Mouse (Mus musculus): ENCODE results near the gene Pitpnm1. TPM values are rescaled to one million over a fixed set of nuclear protein-coding genes. Genes with fewer than 3 reads are reported as not detected.
A peak's percentile ranks its signal among the peaks of the same experiment; 100 is the strongest.

Pitpnm1 gene
- total RNA-seq, 2 experiments from 2014 or later: 59.7 to 75.1 TPM

DNA sequence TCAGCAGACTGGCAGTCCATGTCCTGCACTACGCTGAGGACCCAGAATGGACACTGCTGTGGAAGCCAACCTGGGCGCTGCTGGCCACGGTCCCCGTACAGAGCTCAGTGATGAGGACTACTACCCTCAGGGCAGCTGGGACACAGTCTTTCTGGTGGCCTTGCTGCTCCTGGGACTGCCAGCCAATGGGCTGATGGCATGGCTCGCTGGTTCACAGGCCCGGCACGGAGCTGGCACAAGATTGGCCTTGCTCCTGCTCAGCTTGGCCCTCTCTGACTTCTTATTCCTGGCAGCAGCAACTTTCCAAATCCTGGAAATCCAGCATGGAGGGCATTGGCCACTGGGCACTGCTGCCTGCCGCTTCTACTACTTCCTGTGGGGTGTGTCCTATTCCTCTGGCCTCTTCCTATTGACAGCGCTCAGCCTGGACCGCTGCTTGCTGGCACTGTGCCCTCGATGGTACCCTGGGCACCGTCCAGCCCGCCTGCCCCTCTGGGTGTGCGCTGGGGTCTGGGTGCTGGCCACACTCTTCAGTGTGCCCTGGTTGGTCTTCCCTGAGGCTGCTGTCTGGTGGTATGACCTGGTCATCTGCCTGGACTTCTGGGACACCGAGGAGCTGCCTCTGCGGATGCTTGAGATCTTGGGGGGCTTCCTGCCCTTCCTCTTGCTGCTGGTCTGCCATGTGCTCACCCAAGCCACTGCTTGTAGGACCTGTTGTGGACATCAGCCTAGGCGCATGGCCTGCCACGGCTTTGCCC, 42.8 kb downstream of the Pitpnm1 start:
- DNase-seq: peak; percentile 59

GRCm38 (mm10) chr19:4143759-4144268, 44.0 kb downstream of the Pitpnm1 start, which contains the start of gene Cabp4:
Gene Cabp4, minus strand, starts transcription at chr19:4144033.
- no peak for DNase-seq

GRCm38 (mm10) chr19:4144550-4145498, 45.0 kb downstream of the Pitpnm1 start:
- DNase-seq: peak; percentile 62

DNA sequence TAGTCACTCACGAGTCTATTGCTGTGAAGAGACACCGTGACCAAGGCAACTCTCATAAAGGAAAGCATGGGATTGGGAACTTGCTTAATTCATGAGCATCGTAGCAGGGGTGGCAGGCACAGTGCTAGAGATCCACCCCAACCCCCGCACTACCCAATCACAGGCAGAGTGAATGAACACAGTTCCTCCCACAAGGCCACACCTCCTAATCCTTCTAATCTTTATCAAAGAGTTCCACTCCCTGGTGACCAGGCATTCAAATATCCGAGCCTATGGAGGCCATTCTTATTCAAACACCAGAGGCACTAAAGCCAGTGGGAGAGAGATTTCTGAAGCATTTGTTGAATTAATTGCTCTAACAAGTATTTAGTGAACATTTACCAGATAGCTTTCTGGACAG, 46.1 kb downstream of the Pitpnm1 start:
- DNase-seq: no peak

DNA sequence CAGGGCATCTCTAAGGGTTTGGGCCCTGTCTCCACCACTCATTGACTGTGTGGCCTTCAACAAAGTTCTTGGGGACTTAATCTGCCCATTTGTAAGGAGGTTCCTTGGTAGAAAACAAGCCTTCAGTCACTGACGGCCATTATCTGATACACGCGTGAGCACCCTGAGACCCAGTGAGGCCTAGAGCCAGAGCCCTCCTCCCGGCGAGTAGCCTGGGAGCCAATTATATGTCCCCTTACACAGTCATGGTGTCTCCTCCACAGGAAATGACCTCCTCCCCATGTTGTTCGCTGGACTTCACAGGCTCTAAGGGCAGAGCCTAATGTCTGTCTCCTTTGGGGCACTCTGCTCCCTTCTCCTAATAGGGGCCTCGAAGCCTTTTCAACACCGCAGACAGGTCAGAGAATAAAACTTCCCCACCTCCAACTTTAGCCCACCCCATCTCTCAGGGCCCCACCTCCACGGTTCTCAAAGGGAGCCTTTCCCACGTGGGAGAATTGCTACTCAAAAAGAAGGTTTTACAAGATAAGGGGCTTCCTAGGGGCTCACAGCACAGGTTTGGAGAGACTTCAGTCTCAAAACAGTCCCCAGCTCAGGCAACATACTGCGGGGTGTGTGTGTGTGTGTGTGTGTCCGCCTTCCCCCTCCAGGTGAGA, 46.7 kb downstream of the Pitpnm1 start:
- DNase-seq: no peak

DNA sequence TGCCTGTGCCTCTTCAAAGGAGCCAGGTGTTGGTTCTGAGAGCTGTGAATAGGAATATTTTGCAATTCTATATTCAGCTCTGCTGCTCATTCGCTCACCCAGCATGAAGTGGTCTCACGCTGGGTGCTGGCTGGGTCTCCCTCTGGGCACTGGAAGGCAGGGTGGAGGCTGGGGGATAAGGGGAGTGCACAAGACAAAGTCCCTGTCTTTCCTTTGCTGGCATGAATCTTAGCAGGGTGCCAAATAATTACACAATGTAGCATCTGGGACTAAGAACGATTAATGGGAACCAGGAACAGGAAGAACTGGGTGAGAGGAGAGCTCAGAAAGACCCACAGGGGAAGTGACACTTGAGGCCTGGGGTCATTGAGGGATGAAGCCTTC, 47.2 kb downstream of the Pitpnm1 start:
- no peak for DNase-seq

DNA sequence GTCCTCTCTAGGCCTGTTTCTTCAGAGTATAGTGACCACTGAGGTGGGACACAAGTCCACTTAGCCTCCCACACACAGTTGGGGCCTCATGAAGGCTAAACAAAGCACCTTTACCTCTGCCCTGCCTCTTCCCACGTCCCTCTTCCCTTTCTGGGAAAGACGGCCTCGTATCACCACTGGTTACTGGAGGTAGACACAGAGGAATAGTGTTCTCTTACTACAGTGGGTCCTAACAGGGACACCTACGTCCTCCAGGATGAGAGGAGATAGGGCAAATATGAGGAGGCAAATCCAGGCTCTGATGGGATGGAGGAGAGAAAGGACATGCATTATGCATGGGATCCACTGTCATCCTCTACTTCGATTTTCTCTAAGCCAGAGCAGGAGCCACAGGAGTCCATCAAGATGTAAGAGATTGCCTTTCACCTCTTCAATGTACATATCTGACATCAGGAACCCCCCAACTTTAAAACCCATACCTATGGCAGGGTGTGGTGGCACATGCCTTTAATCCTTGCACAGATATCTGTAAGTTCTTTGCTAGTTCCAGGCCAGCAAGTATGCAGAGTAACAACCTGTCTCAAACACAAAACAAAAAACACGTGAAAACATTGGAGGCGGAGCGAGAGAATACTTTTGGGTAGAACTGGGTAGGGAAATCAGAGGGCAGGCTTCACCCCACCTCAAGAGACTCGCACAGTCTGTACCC, 48.1 kb downstream of the Pitpnm1 start:
- DNase-seq: no peak

GRCm38 (mm10) chr19:4148491-4148806, 48.7 kb downstream of the Pitpnm1 start, which contains the start of gene Coro1b:
Gene Coro1b, plus strand, starts transcription at chr19:4148619.
- peak; percentile 100 for DNase-seq

DNA sequence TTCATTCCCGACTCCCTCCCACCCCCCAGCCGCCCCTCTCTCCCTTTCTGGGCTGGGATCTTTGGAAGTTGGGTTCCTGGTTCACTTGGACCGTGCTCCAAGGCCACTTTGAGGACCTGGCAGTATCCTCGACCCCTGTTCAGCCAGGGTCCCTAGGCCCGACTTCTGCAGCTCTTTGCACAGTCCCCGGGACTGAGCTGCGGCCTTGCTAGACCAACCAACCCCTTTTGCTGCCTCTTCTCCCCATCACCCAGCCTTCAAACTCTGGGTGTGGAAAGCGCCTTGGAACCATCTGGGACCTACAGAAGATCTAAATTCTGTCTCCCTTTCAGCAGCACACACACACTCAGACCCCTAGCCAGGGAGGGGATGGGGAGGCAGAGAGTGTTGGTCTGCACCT, 49.0 kb downstream of the Pitpnm1 start:
- DNase-seq: no peak

GRCm38 (mm10) chr19:4149283-4149682, 49.5 kb downstream of the Pitpnm1 start:
- DNase-seq: no peak

DNA sequence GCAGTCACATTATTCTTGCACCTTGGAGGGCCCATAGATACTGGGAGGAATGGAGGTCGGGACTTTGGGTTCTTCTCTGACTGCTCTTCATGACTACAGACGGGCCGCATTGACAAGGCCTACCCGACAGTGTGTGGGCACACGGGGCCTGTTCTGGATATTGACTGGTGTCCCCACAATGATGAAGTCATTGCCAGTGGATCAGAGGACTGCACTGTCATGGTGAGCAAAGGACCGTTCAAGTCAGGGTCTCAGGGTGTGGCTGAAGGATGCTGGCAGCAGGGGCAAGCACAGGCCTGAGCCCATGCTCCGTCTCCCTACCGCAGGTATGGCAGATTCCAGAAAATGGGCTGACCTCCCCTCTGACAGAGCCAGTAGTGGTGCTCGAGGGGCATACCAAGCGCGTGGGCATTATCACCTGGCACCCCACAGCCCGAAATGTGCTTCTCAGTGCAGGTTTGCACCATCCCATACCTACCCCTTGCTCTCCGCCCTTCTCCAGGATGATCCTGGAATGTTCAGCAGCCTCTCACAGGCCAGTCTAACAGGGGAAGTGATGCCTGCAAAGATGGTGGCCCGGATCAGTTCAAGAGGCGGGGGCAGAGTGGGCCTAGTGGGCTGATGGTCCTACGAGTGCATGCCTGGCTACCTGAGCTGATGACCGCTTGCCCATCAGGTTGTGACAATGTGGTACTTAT, 50.1 kb downstream of the Pitpnm1 start:
- DNase-seq: no peak

DNA sequence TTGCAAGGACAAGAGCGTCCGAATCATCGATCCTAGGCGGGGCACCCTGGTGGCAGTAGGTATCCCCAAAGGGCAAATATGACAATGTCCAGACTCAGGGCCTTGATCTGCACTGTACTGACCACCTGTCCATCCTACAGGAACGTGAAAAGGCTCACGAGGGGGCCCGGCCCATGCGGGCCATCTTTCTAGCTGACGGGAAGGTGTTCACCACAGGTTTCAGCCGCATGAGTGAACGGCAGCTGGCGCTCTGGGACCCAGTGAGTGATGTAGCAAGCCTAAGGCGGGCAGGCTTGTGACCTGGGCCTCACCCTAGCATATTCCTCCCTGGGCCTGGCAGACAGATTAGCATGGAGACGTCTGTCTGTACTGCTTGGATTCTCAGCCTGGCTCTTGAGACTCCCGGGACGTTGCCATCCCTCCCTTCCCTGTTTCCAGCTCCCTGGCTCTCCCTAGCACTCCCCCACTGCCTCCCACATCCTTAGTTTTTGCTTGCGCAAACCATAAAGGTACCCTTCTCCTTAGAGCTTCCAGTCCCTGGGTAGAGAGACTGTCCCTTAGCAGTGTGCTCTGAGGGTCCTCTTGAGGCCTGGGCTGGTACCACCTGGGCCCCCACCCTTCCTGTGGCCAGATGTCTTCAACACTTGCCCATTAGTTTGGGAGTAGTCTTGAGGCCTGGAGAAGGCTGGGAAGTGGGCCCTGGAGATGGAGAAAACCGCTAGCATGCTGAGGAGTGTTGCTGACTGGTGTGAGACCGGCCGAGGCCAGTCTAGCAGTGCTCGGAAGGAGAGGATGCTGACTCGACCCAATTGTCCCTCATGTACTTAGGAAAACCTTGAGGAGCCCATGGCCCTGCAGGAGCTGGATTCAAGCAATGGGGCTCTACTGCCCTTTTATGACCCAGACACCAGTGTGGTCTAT, 51.0 kb downstream of the Pitpnm1 start:
- no peak for DNase-seq

- no peak for DNase-seq
These were observed 51.7 kb downstream of the Pitpnm1 start for GRCm38 (mm10) chr19:4151488-4151860.

DNA sequence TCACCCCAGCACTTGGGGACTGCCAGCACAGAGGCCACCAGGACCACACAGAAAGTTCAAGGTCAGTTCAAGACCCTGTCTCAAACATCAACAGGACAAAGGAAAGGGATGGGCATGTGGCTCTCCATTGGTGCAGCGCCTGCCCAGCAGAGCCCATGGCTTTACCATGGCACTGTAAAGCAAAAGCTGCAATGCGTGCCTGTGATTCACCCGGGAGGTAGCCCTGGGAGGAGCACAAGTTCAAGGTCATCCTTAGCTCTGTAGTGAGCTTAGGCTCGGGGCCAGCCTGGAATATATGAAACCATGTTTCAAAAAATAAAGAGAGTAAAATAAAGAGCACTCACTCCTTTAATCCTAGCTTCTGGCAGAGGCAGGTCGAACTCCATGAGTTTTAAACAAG, 52.1 kb downstream of the Pitpnm1 start:
- DNase-seq: no peak

- DNase-seq: no peak
These were observed 52.8 kb downstream of the Pitpnm1 start for GRCm38 (mm10) chr19:4152445-4153231.

DNA sequence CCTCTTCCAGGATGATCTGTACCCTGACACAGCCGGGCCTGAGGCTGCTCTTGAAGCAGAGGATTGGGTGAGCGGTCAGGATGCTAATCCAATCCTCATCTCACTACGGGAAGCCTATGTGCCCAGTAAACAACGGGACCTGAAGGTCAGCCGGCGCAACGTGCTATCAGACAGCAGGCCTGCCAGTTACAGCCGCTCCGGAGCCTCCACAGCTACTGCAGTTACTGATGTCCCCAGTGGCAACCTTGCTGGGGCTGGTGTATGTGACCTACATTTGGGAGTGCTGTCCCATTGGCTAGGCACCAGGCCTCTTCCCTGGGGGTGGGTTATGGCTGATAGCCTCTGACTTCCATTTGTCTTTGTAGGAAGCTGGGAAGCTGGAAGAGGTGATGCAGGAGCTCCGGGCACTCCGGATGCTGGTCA, 53.4 kb downstream of the Pitpnm1 start, which contains the start of gene Ptprcap:
Gene Ptprcap, plus strand, starts transcription at position 373 of the 423 bp plus-strand sequence.
- DNase-seq: peak; percentile 56

GRCm38 (mm10) chr19:4154437-4155222, 54.8 kb downstream of the Pitpnm1 start:
- DNase-seq: no peak

Measured in adrenal gland, postnatal 10 days (tissue).